Mouse (Mus musculus) brain, embryonic 18.5 days (tissue): ENCODE results near the gene Slc16a10.

Experiments
- DNase-seq: peaks from one replicate; pipeline ENCODE4 v3.0.0-alpha.2; 2012; ENCODE audit warnings: low read depth, low spot score

Slc16a10 gene

GRCm38 (mm10) chr10:40141864-40142523 is at the start of gene Slc16a10:
Gene Slc16a10 (minus strand): TSS chr10:40142258.
- DNase-seq, result peak; percentile 62

GRCm38 (mm10) chr10:40191338-40191979 is 49.4 kb upstream of the Slc16a10 start:
- no peak for DNase-seq

- no peak for DNase-seq
These were observed 48.8 kb upstream of the Slc16a10 start for GRCm38 (mm10) chr10:40190871-40191270.

- no peak for DNase-seq
These were observed 47.6 kb upstream of the Slc16a10 start for GRCm38 (mm10) chr10:40189689-40190088.

- no peak for DNase-seq
These were observed 46.8 kb upstream of the Slc16a10 start for GRCm38 (mm10) chr10:40188831-40189230.

GRCm38 (mm10) chr10:40185956-40186355 is 43.9 kb upstream of the Slc16a10 start:
- DNase-seq, result no peak

- DNase-seq, result no peak
These were observed 38.0 kb upstream of the Slc16a10 start for GRCm38 (mm10) chr10:40180011-40180410.

- DNase-seq, result no peak
These were observed 37.1 kb upstream of the Slc16a10 start for GRCm38 (mm10) chr10:40179142-40179541.

GRCm38 (mm10) chr10:40177323-40177962 is 35.4 kb upstream of the Slc16a10 start:
- DNase-seq, result no peak

GRCm38 (mm10) chr10:40172136-40172535 is 30.1 kb upstream of the Slc16a10 start:
- no peak for DNase-seq

- no peak for DNase-seq
These were observed 29.2 kb upstream of the Slc16a10 start for GRCm38 (mm10) chr10:40171211-40171610.

GRCm38 (mm10) chr10:40170141-40170558 is 28.1 kb upstream of the Slc16a10 start:
- peak; percentile 6 for DNase-seq

- no peak for DNase-seq
These were observed 27.5 kb upstream of the Slc16a10 start for GRCm38 (mm10) chr10:40169566-40169965.

- no peak for DNase-seq
These were observed 27.0 kb upstream of the Slc16a10 start for GRCm38 (mm10) chr10:40169088-40169487.

- DNase-seq, result no peak
These were observed 22.6 kb upstream of the Slc16a10 start for GRCm38 (mm10) chr10:40164421-40165386.

GRCm38 (mm10) chr10:40163914-40164313 is 21.9 kb upstream of the Slc16a10 start:
- DNase-seq, result no peak

GRCm38 (mm10) chr10:40163338-40163737 is 21.3 kb upstream of the Slc16a10 start:
- DNase-seq, result no peak

- no peak for DNase-seq
These were observed 19.7 kb upstream of the Slc16a10 start for GRCm38 (mm10) chr10:40161701-40162255.

GRCm38 (mm10) chr10:40161236-40161635 is 19.2 kb upstream of the Slc16a10 start:
- no peak for DNase-seq

- DNase-seq, result no peak
These were observed 10.4 kb upstream of the Slc16a10 start for GRCm38 (mm10) chr10:40152550-40152857.

GRCm38 (mm10) chr10:40151852-40152549 is 9.9 kb upstream of the Slc16a10 start:
- DNase-seq, result no peak
